Mouse (Mus musculus) splenic B cell, adult 2 months (primary cell): ENCODE results near the gene Kcna3.

ENCODE experiments used
- DNase-seq: peaks from one replicate; pipeline ENCODE4 v3.0.0-alpha.2; 2011; ENCODE audit warnings: low read depth, low spot score
- H3K27me3 ChIP-seq: 2 replicates; pipeline ENCODE4 v1.6.1; 2012; ENCODE audit warnings: mild to moderate bottlenecking, low read length, moderate library complexity, mixed read lengths; ENCODE audit not compliant: control insufficient read depth, poor library complexity, insufficient read depth, severe bottlenecking
- H3K36me3 ChIP-seq: 2 replicates; pipeline ENCODE4 v1.6.1; 2012; ENCODE audit warnings: mild to moderate bottlenecking, low read length, moderate library complexity, mixed read lengths; ENCODE audit not compliant: control insufficient read depth, poor library complexity, insufficient read depth, severe bottlenecking

Gene Kcna3

GRCm38 (mm10) chr3:107035521-107036457 is at the start of gene Kcna3:
TSS of gene Kcna3 (plus strand) at chr3:107036169.
- peak; percentile 72 for DNase-seq

GRCm38 (mm10) chr3:106991334-106991733 is 44.6 kb upstream of the Kcna3 start:
- DNase-seq = no peak
- Histone ChIP-seq H3K36me3 (no peaks in the 10 kb centered on the region), H3K27me3 (no peaks in the 10 kb centered on the region)

More at GRCm38 (mm10) chr3:107035521-107036457, at the start of gene Kcna3:
- Histone ChIP-seq H3K36me3 (no peaks in the 10 kb centered on the region), H3K27me3 (no peaks in the 10 kb centered on the region)

DNA sequence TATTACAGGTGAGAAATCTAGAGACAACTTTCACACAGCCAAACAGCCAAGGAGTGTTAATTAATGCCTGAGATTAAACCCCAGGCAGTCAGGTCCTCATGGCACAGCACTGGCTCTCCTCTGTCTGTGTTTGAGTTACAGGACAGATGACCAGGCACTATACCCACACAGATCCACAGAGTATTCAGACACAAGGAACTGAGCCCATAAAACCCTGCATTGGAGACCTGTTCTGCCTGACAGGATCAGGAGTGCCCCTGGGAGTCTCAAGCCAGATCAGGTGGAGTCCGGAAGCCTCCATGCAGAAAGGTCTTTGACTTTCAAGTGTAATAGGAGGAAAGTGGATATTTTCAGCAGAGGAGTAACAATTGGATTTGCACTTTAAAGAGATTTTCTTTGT is 40.6 kb upstream of the Kcna3 start:
- no peaks in the 10 kb centered on the region for H3K27me3 ChIP-seq
- no peaks in the 10 kb centered on the region for H3K36me3 ChIP-seq
- DNase-seq = no peak

DNA sequence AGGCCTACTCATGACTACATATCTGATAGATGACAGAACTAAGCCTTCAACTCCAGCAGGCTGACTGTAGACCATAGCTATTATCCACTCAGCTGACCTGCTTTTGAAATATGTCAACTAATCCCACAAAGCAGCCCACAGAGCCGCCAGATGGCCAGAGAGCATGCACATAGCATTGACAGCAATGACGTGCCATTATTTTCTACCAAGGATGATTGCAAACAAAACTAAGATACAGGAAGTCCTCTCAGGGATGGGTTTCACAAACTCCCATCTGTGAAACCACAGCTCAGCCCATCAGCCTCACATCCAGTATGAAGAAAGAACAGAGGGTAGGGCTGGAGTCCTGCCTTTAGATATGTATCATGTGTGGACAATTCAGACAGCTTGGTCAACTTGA is 39.8 kb upstream of the Kcna3 start:
- peak; percentile 26 for DNase-seq
- no peaks in the 10 kb centered on the region for H3K36me3 ChIP-seq
- H3K27me3 ChIP-seq = no peaks in the 10 kb centered on the region

DNA sequence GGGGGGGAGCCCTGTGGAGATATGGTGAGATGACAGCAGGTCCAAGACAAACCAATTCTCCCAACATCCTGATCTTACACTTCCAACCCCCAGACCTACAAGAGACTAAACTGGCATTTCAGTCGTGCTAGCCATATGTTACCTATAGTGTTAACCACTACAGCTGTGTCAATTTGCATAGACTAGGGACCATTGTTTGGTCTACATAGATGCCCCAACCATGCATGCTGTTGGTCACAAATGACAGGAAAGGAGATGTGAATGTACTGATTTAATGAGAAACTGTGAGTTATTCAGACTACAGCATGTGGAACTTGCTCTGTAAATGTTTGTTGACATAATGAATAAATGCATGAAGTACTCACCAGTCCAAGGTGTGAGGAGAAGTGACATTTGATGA is 37.6 kb upstream of the Kcna3 start:
- Histone ChIP-seq H3K27me3 (no peaks in the 10 kb centered on the region), H3K36me3 (no peaks in the 10 kb centered on the region)
- DNase-seq = no peak

DNA sequence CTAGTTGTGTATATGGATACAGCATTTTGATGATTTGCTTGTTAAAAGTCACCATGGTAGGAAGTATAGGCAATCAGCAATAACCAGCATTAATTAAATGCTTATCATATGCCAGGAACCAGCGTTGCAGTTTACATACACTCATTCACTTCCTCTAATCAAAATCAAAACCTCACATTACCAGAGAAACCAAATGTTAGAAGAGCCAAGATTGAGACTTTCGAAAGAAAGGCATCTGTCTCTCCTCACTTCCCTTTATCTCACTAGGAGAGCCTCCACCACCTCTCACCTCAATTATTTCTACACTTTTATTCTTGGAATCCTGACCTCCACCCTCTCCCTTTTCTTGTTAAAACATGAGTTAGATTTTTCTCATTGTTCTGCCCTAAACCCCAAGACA is 35.8 kb upstream of the Kcna3 start:
- Histone ChIP-seq H3K27me3 (no peaks in the 10 kb centered on the region), H3K36me3 (no peaks in the 10 kb centered on the region)
- DNase-seq = peak; percentile 16

DNA sequence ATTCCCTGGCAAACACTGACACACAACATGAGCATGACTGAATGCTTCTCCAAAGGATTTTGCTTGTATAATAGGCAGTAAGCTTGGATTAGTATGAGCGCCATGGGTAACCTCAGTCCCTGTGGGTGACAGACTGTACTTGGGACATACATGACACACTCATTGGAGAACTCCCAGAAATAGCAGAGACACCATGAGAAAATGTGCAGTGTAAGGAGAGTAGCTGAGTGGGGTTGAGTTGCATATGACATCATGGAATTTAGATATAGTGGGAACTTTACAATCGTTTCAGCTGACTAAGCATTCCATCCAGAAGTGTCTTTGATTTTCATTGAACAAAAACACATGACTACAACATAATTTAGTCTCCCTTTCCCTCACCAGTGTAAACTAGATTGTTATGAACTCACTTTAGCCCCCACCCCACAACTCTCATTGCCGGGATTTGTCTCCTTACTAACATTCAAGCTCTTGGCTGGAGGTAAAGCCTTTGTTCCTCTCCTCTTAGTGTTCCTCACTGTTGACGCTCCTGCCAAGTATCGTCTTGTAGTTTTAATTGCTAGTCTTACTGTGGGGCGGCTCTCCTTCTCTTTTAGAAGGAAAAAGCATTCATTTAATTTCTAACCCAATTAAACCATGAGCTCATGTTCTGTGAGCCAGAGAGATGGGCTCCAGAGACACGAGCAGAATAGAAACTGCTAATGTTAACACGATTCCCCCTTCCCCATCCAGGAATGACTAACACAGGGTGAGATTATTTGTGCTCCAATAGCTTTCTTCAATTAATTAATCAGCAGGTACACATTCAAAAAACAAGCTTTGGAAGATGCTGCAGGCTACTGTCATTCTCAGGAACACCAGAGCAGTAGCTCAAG is 33.5 kb upstream of the Kcna3 start:
- H3K36me3 ChIP-seq = no peaks in the 10 kb centered on the region
- DNase-seq = no peak

DNA sequence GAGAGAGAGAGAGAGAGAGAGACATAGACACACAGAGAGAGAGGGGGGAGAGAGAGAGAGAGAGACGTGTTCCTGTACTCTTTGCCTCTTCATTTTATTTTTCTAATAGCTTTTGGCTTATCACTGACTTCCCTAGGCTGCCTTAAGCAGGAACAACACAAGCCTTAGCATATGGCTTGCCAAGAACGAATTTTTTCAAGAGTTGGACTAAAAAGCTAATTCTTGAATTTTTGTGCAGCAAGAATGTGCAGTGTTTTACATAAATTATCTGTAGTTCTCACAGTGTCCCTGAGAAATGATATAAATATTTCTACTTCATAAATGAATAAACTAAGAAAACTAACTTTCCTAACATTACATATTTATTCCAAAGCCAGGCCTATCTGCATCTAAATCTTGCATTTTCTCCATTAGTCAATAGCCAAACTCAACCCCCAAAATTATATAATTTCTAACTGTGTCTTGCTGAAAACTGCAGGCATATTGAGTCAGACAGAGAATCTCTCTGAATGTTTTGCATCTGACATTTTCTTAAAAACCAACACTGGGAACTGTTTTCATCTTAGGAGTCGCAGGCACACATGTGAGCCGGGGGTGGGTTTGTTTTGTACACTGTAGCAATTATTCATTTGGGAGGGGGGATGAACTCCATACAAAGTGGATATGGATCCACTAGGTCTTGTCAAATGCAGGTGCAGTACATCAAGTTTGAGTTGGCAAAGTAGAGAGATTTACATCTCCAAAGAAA is 26.5 kb upstream of the Kcna3 start:
- DNase-seq = no peak
- no peaks in the 10 kb centered on the region for H3K36me3 ChIP-seq
- H3K27me3 ChIP-seq = no peaks in the 10 kb centered on the region

More for the DNA sequence above, 33.5 kb upstream of the Kcna3 start:
- no peaks in the 10 kb centered on the region for H3K27me3 ChIP-seq

DNA sequence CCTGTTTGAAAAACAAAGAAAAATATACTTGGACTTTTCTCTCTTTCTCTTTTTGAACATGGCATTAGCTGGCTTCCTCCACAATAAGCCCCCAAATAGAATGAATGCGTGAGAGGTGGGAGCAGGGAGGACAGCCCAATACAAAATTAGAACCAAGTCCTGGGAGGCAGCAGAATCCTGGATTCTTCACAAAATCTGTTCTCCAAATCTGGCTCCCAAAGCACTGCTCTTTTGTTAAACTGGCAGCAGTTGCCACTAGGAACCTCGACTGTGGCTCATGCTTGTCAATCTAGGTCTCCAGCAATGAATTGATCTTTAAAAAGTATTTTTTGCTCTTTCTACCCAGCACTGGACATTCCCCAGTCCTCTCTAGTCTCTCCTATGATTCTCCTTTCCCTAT is 17.7 kb upstream of the Kcna3 start:
- Histone ChIP-seq H3K27me3 (no peaks in the 10 kb centered on the region), H3K36me3 (no peaks in the 10 kb centered on the region)
- DNase-seq = no peak

GRCm38 (mm10) chr3:107031547-107031946 is 4.4 kb upstream of the Kcna3 start:
- peak; percentile 29 for DNase-seq
- H3K36me3 ChIP-seq = no peaks in the 10 kb centered on the region

GRCm38 (mm10) chr3:107034776-107035175 is 1.2 kb upstream of the Kcna3 start:
- no peaks in the 10 kb centered on the region for H3K27me3 ChIP-seq
- DNase-seq = no peak
- H3K36me3 ChIP-seq = no peaks in the 10 kb centered on the region

More at GRCm38 (mm10) chr3:107031547-107031946, 4.4 kb upstream of the Kcna3 start:
- no peaks in the 10 kb centered on the region for H3K27me3 ChIP-seq

GRCm38 (mm10) chr3:107036458-107037039 is 580 bp downstream of the Kcna3 start:
- H3K27me3 ChIP-seq = no peaks in the 10 kb centered on the region
- H3K36me3 ChIP-seq = no peaks in the 10 kb centered on the region
- DNase-seq = peak; percentile 38

DNA sequence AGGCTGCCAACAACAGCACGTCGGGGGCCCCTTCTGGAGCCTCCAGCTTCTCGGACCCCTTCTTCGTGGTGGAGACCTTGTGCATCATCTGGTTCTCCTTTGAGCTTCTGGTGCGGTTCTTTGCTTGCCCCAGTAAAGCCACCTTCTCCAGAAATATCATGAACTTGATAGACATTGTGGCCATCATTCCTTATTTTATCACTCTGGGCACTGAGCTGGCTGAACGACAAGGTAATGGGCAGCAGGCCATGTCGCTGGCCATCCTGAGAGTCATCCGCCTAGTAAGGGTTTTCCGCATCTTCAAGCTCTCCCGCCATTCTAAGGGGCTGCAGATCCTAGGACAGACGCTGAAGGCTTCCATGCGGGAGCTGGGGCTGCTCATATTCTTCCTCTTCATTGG is 1.1 kb downstream of the Kcna3 start:
- H3K27me3 ChIP-seq = no peaks in the 10 kb centered on the region
- DNase-seq = no peak
- H3K36me3 ChIP-seq = no peaks in the 10 kb centered on the region

- Histone ChIP-seq H3K27me3 (no peaks in the 10 kb centered on the region), H3K36me3 (no peaks in the 10 kb centered on the region)
- DNase-seq = peak; percentile 45
Measured at GRCm38 (mm10) chr3:107037536-107038155, 1.7 kb downstream of the Kcna3 start.
